Mouse (Mus musculus) hindbrain, embryonic 15.5 days (tissue): ENCODE measurements at regions not wholly inside any gene's neighbourhood (a gene's known extent, or its start where the extent isn't known, plus 50 kb on each side); places are given as distances from the start of the nearest gene placed in this dataset.

Experiments
- ATAC-seq: fragments of 200-750 bp; cut with Nextera tagmentation; 2 replicates; pipeline ENCODE4 v1.8.0; 2017; ENCODE audit warnings: low read depth, moderate number of reproducible peaks, moderate TSS enrichment; ENCODE audit not compliant: low FRiP score
- H3K27ac ChIP-seq: fragments of 300-500 bp; sonication (generic); replicated peaks from 2 replicates; pipeline ENCODE4 v1.5.1; 2015; ENCODE audit warnings: mild to moderate bottlenecking, inconsistent platforms
- H3K27me3 ChIP-seq: fragments of 300-500 bp; sonication (generic); 2 replicates; pipeline ENCODE4 v1.6.1; 2015; ENCODE audit warnings: control low read depth, inconsistent platforms
- H3K36me3 ChIP-seq: fragments of 300-500 bp; sonication (generic); 2 replicates; pipeline ENCODE4 v1.6.1; 2015; ENCODE audit warnings: control low read depth, inconsistent platforms
- H3K4me1 ChIP-seq: fragments of 300-500 bp; sonication (generic); replicated peaks from 2 replicates; pipeline ENCODE4 v1.6.1; 2015; ENCODE audit warnings: control low read depth, inconsistent platforms
- H3K4me2 ChIP-seq: fragments of 300-500 bp; sonication (generic); 2 replicates; pipeline ENCODE4 v1.6.1; 2015; ENCODE audit warnings: moderate library complexity, mild to moderate bottlenecking, inconsistent platforms
- H3K4me3 ChIP-seq: fragments of 300-500 bp; sonication (generic); 2 replicates; pipeline ENCODE4 v1.5.1; 2015; ENCODE audit warnings: mild to moderate bottlenecking, inconsistent platforms
- H3K9ac ChIP-seq: fragments of 300-500 bp; sonication (generic); 2 replicates; pipeline ENCODE4 v1.6.1; 2015; ENCODE audit warnings: inconsistent platforms
- H3K9me3 ChIP-seq: fragments of 300-500 bp; sonication (generic); 2 replicates; pipeline ENCODE4 v1.6.1; 2016; ENCODE audit warnings: control low read depth, inconsistent platforms
- WGBS: fragments of 180-500 bp; shearing (Covaris S2); methylation state at CpG from one replicate; pipeline ENCODE4 v1.1.7; 2015; 5-methylcytosine and 5-hydroxymethylcytosine counted together

DNA sequence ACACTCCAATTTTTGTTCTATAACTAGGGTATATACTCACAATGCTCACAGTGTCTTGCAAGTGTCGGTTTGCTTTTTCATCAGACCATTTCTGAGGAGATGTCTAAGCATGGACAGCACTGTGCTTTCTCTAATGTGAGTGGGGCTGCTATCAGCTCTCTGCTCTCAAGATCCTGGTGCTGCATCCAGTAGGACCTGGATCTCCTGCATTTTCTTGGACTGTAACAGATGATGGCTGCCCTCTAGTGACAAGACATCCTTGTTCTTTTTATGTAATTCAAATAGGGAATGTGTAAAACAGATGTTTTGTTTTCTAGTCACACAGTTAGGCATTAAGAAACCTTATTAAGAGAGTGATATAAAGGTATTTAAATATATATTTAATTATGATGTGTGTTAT lies 1002.5 kb upstream of the Adgrl4 start:
- 95% methylated on average over 1 of the region's 1 CpGs for WGBS

DNA sequence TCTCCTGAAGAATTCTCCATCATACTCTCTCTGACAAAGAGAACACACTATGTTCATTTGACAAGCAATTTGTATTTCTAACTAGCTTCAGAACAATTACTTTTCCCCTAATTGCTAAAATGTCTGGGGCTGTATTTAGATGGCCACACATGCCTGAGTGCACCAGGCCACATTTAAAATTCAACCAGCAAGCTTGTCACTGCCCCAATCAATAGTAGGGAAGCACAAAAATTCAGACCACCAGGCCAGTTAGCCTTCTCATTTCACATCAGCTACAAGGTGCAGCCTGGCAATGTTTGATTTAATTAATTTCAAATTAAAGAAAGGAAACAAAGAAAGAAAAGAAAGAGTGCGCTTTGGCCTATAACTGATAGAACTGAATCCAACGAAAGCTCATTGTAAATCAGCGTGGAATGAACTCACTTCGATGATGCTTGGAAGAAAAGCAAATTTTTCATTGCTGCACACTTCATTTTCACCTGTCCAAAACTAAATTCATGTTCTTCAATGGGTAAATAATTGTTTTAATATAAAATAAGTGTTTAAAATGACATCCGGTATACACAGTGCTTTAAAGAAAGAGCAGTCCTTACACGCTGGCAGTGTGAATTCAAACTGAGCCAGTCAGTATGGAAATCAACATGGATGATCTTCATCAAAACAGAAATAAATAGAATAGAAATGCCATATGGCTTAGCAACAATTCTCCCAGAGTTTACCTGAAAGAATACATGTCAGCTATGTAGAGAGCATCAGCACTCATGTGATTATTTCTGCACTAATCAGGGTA lies 1001.7 kb upstream of the Adgrl4 start:
- no peaks in the 10 kb centered on the region for H3K36me3 ChIP-seq
- H3K9me3 ChIP-seq: no peaks in the 10 kb centered on the region
- H3K27ac ChIP-seq: no peak overlapping the region
- H3K4me1 ChIP-seq: no peaks in the 10 kb centered on the region
- H3K4me2 ChIP-seq: no peak overlapping the region
- H3K27me3 ChIP-seq: no peaks in the 10 kb centered on the region
- ATAC-seq: no peak
- no peak overlapping the region for H3K9ac ChIP-seq
- 81% methylated on average over 6 of the region's 6 CpGs for WGBS
- no peak overlapping the region for H3K4me3 ChIP-seq

More for the DNA sequence above, 1002.5 kb upstream of the Adgrl4 start:
- H3K4me3 ChIP-seq: no peak overlapping the region
- H3K4me2 ChIP-seq: no peak overlapping the region
- ATAC-seq: no peak
- no peaks in the 10 kb centered on the region for H3K36me3 ChIP-seq
- no peak overlapping the region for H3K27ac ChIP-seq
- H3K9ac ChIP-seq: no peak overlapping the region
- H3K9me3 ChIP-seq: no peaks in the 10 kb centered on the region
- no peaks in the 10 kb centered on the region for H3K27me3 ChIP-seq
- no peaks in the 10 kb centered on the region for H3K4me1 ChIP-seq
